Mouse (Mus musculus) megakaryocyte, embryonic 14.5 days (primary cell): ENCODE results near the gene Mgat4d.

Experiments used
- FLI1 ChIP-seq: IDR thresholded peaks from 2 replicates; pipeline ENCODE4 v1.6.1; 2012; ENCODE audit warnings: low read length, inconsistent platforms, mixed read lengths
- GATA1 ChIP-seq: IDR thresholded peaks from 3 replicates; pipeline ENCODE4 v1.6.1; 2012; ENCODE audit warnings: mixed read lengths, low read length, inconsistent platforms, borderline replicate concordance

DNA sequence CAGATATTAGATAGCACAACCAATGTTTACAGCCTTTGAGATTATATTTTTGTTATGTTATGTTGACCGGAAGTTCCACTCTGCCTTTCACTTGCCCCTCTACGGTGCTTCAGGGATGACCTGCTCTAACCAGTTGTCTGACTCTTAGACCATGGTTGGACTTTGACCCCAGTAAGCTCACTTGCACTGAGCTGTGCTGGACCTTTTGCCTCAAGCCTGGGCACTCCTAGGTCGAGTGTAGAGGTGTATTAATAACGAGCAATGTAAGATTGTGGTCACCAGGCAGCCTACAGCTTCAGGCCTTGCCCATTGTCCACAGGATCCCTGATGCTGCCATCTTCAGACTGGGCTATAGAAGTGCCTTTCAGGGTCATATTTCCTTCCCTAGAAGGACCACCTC is 49.5 kb downstream of the Mgat4d start:
- no peak for TF ChIP-seq FLI1
- TF ChIP-seq GATA1, result no peak
